Mouse (Mus musculus) megakaryocyte progenitor cell, adult 5-6 weeks (primary cell): ENCODE data around the gene Slc22a1. TPM values are rescaled to one million over a fixed set of nuclear protein-coding genes. Genes with fewer than 3 reads are reported as not detected.

ENCODE experiments used
- ATAC-seq: replicated peaks from 2 replicates; pipeline ENCODE4 v1.8.0; 2016; ENCODE audit warnings: mild to moderate bottlenecking, moderate TSS enrichment, inconsistent platforms; ENCODE audit not compliant: poor library complexity
- total RNA-seq, 2 experiments: library from RNA; stranded (forward) in 1 of 2; stranded (reverse) in 1 of 2; fragments of 157-497, 149-512 nt in 1 of 2; fragments of 200-1000 nt in 1 of 2; gene quantifications; 2 replicates each; pipeline versions ENCODE4 v1.2.3 to v1.2.4; 2015 to 2017

Slc22a1 gene
- total RNA-seq, 2 experiments from 2014 or later, result not detected

DNA sequence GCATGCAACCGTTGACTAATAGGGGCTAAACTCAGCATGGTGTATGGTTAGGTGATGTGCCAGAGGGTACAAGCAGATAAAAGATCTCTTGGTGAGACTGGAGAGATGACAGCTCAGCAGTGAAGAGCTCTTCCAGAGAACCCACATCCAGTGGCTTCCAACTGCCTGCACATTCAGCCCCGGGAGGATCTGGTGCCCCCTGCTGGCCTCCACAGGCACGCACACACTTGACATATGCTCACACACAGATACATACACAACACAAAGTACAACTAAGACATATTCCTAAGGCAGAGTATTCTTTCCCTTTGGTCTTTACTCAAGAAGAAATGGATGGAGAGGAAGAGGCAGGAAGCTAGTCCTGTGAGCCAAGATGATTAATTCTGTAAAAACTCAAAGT is 36.0 kb downstream of the Slc22a1 start:
- no peak for ATAC-seq

DNA sequence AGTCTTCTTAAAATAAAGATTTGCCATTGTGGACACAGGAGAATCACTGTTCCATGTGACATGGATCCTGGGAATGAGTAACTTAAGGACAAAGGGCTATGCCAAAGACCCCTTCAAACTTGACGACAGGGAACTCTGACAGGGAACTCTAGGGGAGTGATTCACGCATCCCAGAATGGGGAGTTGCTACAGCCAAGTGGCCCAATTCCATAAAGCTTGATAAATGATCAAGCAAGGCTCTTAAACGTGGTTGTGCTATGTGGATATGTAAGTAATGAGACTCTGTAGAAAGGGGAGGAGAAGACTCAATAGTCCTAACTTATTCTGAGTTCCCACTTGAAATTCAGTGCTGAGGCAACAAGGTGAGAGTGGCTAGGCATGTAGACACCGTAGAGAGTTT is 40.8 kb downstream of the Slc22a1 start:
- no peak for ATAC-seq

DNA sequence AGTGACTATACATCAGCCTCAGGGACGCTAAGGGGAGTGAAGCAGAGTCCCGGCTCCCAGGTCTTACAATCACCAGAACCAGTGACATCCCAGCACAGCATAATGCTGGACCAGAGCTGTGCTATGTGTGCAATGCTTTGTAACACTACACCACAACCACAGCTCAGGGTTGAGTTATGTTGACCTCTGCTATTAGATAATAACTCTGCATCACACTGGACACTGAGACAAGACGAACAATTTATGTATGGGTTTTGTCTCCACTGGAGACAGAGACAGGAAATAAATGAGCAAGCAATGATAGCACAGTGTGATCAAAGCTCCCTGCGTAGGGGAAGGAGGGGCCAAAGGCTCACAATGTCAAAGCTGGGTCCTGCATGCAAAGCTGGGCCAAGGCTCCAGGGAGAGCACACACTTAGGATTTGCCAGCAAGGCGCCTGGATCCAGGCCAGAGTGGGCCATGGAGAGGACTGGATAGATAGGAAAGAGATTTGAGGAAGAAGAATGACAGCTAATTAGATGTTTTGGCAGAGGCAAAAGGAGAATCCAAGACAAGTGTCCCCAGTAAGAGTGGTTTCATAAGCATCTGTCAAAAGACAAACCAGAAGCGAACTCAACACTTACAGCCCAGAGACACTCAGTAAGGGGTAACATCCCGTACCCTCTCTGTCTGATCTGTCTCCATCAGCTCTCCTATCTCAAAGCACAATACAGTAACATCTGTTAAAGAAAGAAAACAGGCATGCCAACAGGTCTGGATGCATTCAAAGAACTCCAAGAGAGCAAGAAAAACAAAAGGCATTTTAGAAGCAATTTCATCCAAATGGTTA is 43.6 kb downstream of the Slc22a1 start:
- ATAC-seq, result no peak

DNA sequence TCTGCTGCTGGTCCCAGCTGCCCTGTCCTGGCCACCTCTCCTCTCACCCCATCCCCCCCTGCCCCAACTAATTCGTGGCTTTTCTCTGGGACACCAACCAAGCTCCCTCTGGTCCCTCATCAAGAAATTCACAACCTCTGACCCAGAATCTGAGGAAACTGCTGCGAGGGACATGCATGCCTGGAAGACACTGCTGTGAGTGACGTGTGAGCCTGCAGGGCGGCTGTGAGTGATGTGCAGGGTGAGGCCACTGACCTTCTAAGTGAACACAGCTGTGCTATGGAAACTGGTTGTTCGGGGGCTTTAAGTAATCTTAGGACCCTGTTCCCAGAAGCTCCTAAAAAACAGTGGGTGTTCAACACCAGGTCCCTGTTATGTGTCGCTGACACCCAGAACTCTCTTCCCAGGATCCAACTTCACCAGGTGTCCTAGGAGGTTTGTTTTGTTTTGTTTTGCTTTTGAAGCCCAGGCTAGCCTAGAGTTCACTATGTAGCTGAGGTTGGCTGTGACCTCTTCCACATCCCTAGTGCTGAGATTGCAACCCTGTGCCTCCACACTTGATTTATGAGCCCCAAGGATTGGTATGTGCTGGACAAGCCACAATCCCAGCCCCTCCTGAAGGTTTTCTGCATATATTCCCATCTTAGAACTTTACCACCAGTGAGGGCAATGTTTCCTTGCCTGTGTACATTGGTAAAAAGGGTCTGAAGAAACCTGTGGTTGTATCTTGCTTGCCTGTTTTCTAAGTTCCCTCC is 44.5 kb downstream of the Slc22a1 start:
- ATAC-seq, result no peak

DNA sequence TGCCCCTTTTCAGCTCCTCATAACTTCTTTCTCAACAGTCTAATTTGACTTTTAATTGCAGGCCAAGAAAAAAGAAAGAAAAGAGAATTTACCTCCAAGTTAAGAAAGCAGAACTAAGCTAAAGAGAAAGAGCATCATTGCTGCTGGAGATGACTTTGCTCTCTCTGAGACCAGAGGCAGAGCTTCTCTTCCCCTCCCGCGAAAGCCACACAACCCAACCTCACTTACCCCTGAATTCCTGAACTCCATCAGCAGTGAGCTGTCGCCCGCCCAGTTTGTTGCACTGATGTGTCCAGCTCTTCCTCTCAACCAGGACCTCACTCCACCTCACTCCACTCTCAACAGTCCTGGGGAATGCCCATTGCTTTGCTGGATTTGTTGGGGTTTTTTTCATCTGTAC is 47.6 kb downstream of the Slc22a1 start:
- peak; percentile 44 for ATAC-seq

DNA sequence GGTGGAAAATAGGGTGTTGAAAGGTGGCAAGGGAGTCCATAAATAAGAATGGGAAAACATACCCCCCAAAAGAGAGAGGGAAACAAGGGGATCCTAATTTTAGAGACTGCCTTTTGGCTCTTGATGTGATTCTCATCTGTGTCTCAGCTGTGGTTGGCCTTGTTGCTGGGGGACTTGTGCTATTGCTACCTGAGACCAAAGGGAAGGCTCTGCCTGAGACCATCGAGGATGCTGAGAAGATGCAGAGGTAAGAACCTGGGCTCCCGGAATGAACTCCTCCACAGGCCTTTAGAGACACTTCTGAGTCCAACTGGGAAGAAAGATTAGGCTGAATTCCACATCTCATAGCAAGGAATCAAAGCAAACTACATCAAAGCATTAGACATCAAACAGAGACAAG is 56.0 kb downstream of the Slc22a1 start:
- no peak for ATAC-seq

DNA sequence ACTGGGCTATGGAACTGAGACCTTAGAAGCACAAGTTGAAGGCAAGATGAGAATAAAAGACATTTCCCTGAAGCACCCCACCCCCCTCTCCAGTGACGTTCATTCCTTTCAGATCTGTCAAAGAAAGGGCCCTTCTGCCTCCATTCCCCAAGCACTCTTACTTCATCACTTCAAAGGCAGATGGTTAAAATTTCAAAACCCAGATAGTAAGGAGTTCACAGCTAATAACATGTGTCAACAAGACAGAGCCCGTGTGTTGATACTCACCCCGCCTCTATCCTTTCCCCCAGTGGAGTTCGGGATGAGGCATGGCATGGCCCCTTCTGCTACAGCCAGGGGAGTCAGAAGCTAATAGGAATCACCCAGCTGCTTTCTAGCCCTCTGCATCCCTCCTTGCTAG is 60.2 kb downstream of the Slc22a1 start:
- ATAC-seq, result no peak

DNA sequence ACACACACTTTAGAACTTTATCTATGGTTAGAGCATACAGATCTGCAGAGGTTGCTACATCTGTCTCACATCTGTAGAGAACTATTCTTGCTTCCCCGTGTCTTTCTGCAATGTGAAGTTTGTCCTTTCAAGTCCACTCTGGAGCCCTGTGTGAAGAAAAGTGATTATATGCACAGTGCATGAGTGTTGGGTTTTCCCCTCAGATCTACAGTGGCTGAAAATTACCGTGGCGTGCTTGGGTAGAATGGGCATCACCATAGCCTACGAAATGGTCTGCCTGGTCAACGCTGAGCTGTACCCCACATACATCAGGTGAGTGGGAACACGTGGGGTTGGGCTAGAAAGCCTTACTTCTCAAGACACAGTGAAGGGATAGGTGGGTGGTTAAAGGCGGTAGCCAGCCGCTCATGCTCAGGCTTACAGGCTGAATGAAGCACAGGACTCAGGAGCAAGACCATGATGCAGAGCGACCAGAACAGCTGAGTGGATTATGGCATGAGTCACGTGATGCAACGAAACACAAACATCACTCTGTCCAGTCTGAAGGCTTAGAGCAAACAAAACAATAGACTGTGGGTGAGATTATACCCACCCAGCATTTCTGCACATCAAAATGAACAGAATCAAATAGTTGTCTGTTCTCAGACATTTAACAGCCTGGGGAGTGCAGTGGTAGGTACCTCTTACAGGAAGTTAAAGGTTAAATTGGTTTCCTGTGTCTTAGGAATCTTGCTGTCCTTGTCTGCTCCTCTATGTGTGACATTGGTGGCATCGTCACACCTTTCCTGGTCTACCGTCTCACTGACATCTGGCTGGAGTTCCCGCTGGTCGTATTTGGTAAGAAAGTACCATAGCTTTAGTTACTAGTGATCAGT is 60.9 kb downstream of the Slc22a1 start:
- no peak for ATAC-seq

DNA sequence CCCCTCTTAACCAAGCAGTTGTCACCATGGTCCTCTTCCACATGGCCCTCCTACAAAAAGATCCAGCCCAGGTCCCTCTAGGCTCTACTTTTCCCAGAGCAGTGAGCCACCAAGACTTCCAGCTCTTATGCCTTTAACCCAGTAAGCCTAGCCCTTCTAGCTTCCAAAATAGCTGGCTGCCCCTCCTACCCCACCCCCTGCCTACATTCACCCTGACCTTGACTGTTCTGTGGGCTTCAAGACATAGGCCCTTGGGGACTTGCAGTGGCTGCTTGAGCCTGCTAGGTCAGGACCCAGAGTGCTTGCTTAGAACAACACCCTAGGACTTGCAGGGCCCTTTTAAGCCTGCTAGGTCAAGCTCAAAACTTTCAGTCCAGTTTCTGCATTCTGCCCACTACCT is 68.4 kb downstream of the Slc22a1 start:
- no peak for ATAC-seq

DNA sequence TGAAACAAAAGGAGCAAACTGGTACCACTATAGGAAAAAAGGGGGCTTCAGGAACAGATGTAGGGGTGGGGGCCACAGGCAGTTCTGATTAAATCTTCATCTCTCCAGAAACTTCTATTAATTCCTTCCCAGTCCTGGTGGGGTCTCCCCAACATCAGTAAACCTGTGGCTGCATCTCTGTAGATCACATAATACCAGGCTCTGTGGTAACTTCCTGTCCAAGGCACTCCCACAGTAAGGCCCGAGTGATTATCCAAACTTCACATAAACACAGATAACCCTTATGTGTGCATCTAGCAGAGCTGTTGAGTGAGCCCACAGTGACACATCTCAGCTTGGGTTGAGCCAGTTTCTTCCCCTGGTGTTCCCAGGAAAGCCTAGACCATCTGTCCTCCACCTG is 69.0 kb downstream of the Slc22a1 start:
- peak; percentile 66 for ATAC-seq

Other genes with a start within 250 kb of the Slc22a1 start
- gene Slc22a3, start 168.1 kb downstream of the Slc22a1 start, total RNA-seq (2015), result 4.0 and 7.7 TPM in 2 replicates
- gene Slc22a3, start 168.1 kb downstream of the Slc22a1 start, total RNA-seq (2017), result 3.6 and 4.8 TPM in 2 replicates
- not detected in 2 replicates for gene Slc22a2, start 91.7 kb downstream of the Slc22a1 start, total RNA-seq (2015)
- gene Slc22a2, start 91.7 kb downstream of the Slc22a1 start, total RNA-seq (2017), result not detected in 2 replicates
- gene Igf2r, start 93.8 kb upstream of the Slc22a1 start, total RNA-seq (2015), result 1.2 and 2.6 TPM in 2 replicates
- gene Igf2r, start 93.8 kb upstream of the Slc22a1 start, total RNA-seq (2017), result 3.0 and 4.1 TPM in 2 replicates
- gene Mas1, start 192.3 kb upstream of the Slc22a1 start, total RNA-seq (2015), result not detected in 2 replicates
- gene Mas1, start 192.3 kb upstream of the Slc22a1 start, total RNA-seq (2017), result not detected in 2 replicates
- not detected in 2 replicates for gene Mrgprh, start 200.2 kb upstream of the Slc22a1 start, total RNA-seq (2015)
- gene Mrgprh, start 200.2 kb upstream of the Slc22a1 start, total RNA-seq (2017), result not detected in 2 replicates
- gene Pnldc1, start 234.4 kb upstream of the Slc22a1 start, total RNA-seq (2015), result 1.3 and 1.4 TPM in 2 replicates
- 3.5 TPM in 1 of 2 replicates, not detected in the other for gene Pnldc1, start 234.4 kb upstream of the Slc22a1 start, total RNA-seq (2017)
- 568 and 575 TPM in 2 replicates for gene Tcp1, start 239.9 kb upstream of the Slc22a1 start, total RNA-seq (2015)
- gene Tcp1, start 239.9 kb upstream of the Slc22a1 start, total RNA-seq (2017), result 901 and 1,100 TPM in 2 replicates
- 168 and 184 TPM in 2 replicates for gene Mrpl18, start 240.5 kb upstream of the Slc22a1 start, total RNA-seq (2015)
- gene Mrpl18, start 240.5 kb upstream of the Slc22a1 start, total RNA-seq (2017), result 213 TPM in 2 replicates